ENCODE assay signal across 8 mouse cellular contexts in genomic region chr4:94557145-94557544, GRCm38 (mm10). TPM values are rescaled to one million over a fixed set of nuclear protein-coding genes. Genes with fewer than 3 reads are reported as not detected.
DNase-seq lines count a peak whose midpoint lies in the region; ATAC-seq and TF ChIP-seq lines count a peak whose summit lies in the region.

No protein-coding gene starts in this region.

- no peak overlapping the region for H3K27ac ChIP-seq in lung, embryonic 14.5 days (ENCODE audit: low read depth)
- H3K27ac ChIP-seq in embryonic facial prominence, embryonic 13.5 days: no peak overlapping the region
- no peak overlapping the region for H3K27ac ChIP-seq in hindbrain, embryonic 15.5 days (replicated peaks)
- no peak overlapping the region for H3K27ac ChIP-seq in midbrain, embryonic 16.5 days (ENCODE audit: low read length)

- peak overlapping the region; percentile 94 for H3K4me3 ChIP-seq in lung, embryonic 14.5 days (ENCODE audit: low read depth, low read length)
- H3K4me3 ChIP-seq in embryonic facial prominence, embryonic 13.5 days: peak overlapping the region; percentile 94
- peak overlapping the region; percentile 83 for H3K4me3 ChIP-seq in hindbrain, embryonic 15.5 days
- no peak overlapping the region; the same call in 1 of the 2 replicates for H3K4me3 ChIP-seq in midbrain, embryonic 16.5 days (ENCODE audit: low read depth, low read length)

- intact Hi-C loops in gastrocnemius, postnatal 14 days (cut with DNase I; ENCODE audit: low total_unique reads): no loop called here

- no peaks in the 10 kb centered on the region for H3K4me1 ChIP-seq in lung, embryonic 14.5 days (ENCODE audit: insufficient read depth)
- H3K4me1 ChIP-seq in embryonic facial prominence, embryonic 13.5 days: peaks cover 6% of the 10 kb centered on the region
- H3K4me1 ChIP-seq in hindbrain, embryonic 15.5 days (replicated peaks): peaks cover 15% of the 10 kb centered on the region
- peaks cover 16% of the 10 kb centered on the region for H3K4me1 ChIP-seq in midbrain, embryonic 16.5 days (ENCODE audit: control insufficient read depth, insufficient read depth, low read length)

- no peaks in the 10 kb centered on the region for H3K36me3 ChIP-seq in lung, embryonic 14.5 days (ENCODE audit: insufficient read depth)
- H3K36me3 ChIP-seq in embryonic facial prominence, embryonic 13.5 days: no peaks in the 10 kb centered on the region
- H3K36me3 ChIP-seq in hindbrain, embryonic 15.5 days: no peaks in the 10 kb centered on the region
- no peaks in the 10 kb centered on the region for H3K36me3 ChIP-seq in midbrain, embryonic 16.5 days (ENCODE audit: control insufficient read depth, insufficient read depth, low read length)

- no peaks in the 10 kb centered on the region for H3K27me3 ChIP-seq in lung, embryonic 14.5 days (ENCODE audit: insufficient read depth, low read length)
- H3K27me3 ChIP-seq in embryonic facial prominence, embryonic 13.5 days: no peaks in the 10 kb centered on the region
- H3K27me3 ChIP-seq in hindbrain, embryonic 15.5 days: no peaks in the 10 kb centered on the region
- H3K27me3 ChIP-seq in midbrain, embryonic 16.5 days (ENCODE audit: control insufficient read depth, insufficient read depth, low read depth, low read length): no peaks in the 10 kb centered on the region

- DNase-seq in lung, embryonic 14.5 days: peak; percentile 7
- DNase-seq in lung, postnatal 4 days: no peak
- DNase-seq in layer of hippocampus, adult 9-10 months (ENCODE audit: low spot score): no peak
- DNase-seq in gastrocnemius, postnatal 14 days: no peak

- WGBS in lung, embryonic 14.5 days: 77% methylated on average over 7 of the region's 7 CpGs
- WGBS in embryonic facial prominence, embryonic 13.5 days: 71% methylated on average over 7 of the region's 7 CpGs
- 74% methylated on average over 7 of the region's 7 CpGs for WGBS in hindbrain, embryonic 15.5 days
- 78% methylated on average over 7 of the region's 7 CpGs for WGBS in midbrain, embryonic 16.5 days

- no peaks in the 10 kb centered on the region for H3K9me3 ChIP-seq in lung, embryonic 14.5 days (ENCODE audit: low read depth, low read length)
- no peaks in the 10 kb centered on the region for H3K9me3 ChIP-seq in embryonic facial prominence, embryonic 13.5 days
- no peaks in the 10 kb centered on the region for H3K9me3 ChIP-seq in hindbrain, embryonic 15.5 days
- no peaks in the 10 kb centered on the region for H3K9me3 ChIP-seq in midbrain, embryonic 16.5 days (replicated peaks; ENCODE audit: control insufficient read depth, low read length, poor library complexity, severe bottlenecking)

- TF ChIP-seq CTCF in lung, embryonic 14.5 days (IDR thresholded peaks at IDR 0.05; ENCODE audit: low read depth): no peak

- H3K4me2 ChIP-seq in lung, embryonic 14.5 days: peak overlapping the region; percentile 81
- H3K4me2 ChIP-seq in embryonic facial prominence, embryonic 13.5 days: peak overlapping the region; percentile 65
- H3K4me2 ChIP-seq in hindbrain, embryonic 15.5 days: peak overlapping the region; percentile 69
- peak overlapping the region; percentile 28; the same call in 1 of the 2 replicates for H3K4me2 ChIP-seq in midbrain, embryonic 16.5 days (ENCODE audit: low read length)

- no peak overlapping the region for H3K9ac ChIP-seq in lung, embryonic 14.5 days
- H3K9ac ChIP-seq in embryonic facial prominence, embryonic 13.5 days: no peak overlapping the region
- no peak overlapping the region for H3K9ac ChIP-seq in hindbrain, embryonic 15.5 days
- H3K9ac ChIP-seq in midbrain, embryonic 16.5 days (ENCODE audit: low read depth, low read length): no peak overlapping the region

- ATAC-seq in lung, embryonic 14.5 days (ENCODE audit: insufficient read depth): peak; percentile 5; the same call in 1 of the 2 replicates
- no peak for ATAC-seq in embryonic facial prominence, embryonic 13.5 days (ENCODE audit: insufficient number of reproducible peaks, insufficient read depth, low FRiP score, low TSS enrichment, low read depth)
- ATAC-seq in hindbrain, embryonic 15.5 days (ENCODE audit: low FRiP score, low read depth): peak; percentile 12; the same call in 1 of the 2 replicates
- ATAC-seq in midbrain, embryonic 16.5 days: peak; percentile 13; the same call in 1 of the 2 replicates
- no peak for ATAC-seq in megakaryocyte progenitor cell, adult 5-6 weeks (replicated peaks; ENCODE audit: poor library complexity)

RNA-seq across cellular contexts. Expression of gene Caap1, which starts 0.5 kb away (rescaled TPM):
- polyA plus RNA-seq in lung, embryonic 14.5 days (2014; fragmentation: Nextera tagmentation; extraction: Ambion mirVana): 21.8 and 22.2 TPM in 2 replicates
- polyA plus RNA-seq in embryonic facial prominence, embryonic 13.5 days (2015; fragmentation: Nextera tagmentation; extraction: Ambion mirVana): 23.7 and 25.6 TPM in 2 replicates
- polyA plus RNA-seq in hindbrain, embryonic 15.5 days (2015; fragmentation: Nextera tagmentation; extraction: Ambion mirVana): 14.8 and 16.0 TPM in 2 replicates
- 15.6 and 18.1 TPM in 2 replicates for polyA plus RNA-seq in midbrain, embryonic 16.5 days (2015; fragmentation: Nextera tagmentation; extraction: Ambion mirVana)
- total RNA-seq in megakaryocyte progenitor cell, adult 5-6 weeks (2015): 26.4 and 27.1 TPM in 2 replicates
- total RNA-seq in megakaryocyte progenitor cell, adult 5-6 weeks (2017): 16.6 and 23.1 TPM in 2 replicates
- 1 to 10 TPM; 2.6 to 2.7 TPM for total RNA-seq in gastrocnemius, postnatal 14 days (2021)

RNA-seq across cellular contexts. Expression of gene Gm10306, which starts 0.8 kb away (rescaled TPM):
- not detected in 2 replicates for polyA plus RNA-seq in lung, embryonic 14.5 days (2014; fragmentation: Nextera tagmentation; extraction: Ambion mirVana)
- polyA plus RNA-seq in embryonic facial prominence, embryonic 13.5 days (2015; fragmentation: Nextera tagmentation; extraction: Ambion mirVana): not detected in 2 replicates
- polyA plus RNA-seq in hindbrain, embryonic 15.5 days (2015; fragmentation: Nextera tagmentation; extraction: Ambion mirVana): not detected in 2 replicates
- 0.45 TPM in 1 of 2 replicates, not detected in the other for polyA plus RNA-seq in midbrain, embryonic 16.5 days (2015; fragmentation: Nextera tagmentation; extraction: Ambion mirVana)
- total RNA-seq in megakaryocyte progenitor cell, adult 5-6 weeks (2015): 0.42 TPM in 1 of 2 replicates, not detected in the other
- total RNA-seq in megakaryocyte progenitor cell, adult 5-6 weeks (2017): not detected in 2 replicates
- total RNA-seq in gastrocnemius, postnatal 14 days (2021): not detected

RNA-seq across cellular contexts. Expression of gene Plaa, which starts 45.9 kb away (rescaled TPM):
- 78.3 and 80.9 TPM in 2 replicates for polyA plus RNA-seq in lung, embryonic 14.5 days (2014; fragmentation: Nextera tagmentation; extraction: Ambion mirVana)
- 67.1 and 68.3 TPM in 2 replicates for polyA plus RNA-seq in embryonic facial prominence, embryonic 13.5 days (2015; fragmentation: Nextera tagmentation; extraction: Ambion mirVana)
- 67.2 and 70.2 TPM in 2 replicates for polyA plus RNA-seq in hindbrain, embryonic 15.5 days (2015; fragmentation: Nextera tagmentation; extraction: Ambion mirVana)
- 68.5 and 77.3 TPM in 2 replicates for polyA plus RNA-seq in midbrain, embryonic 16.5 days (2015; fragmentation: Nextera tagmentation; extraction: Ambion mirVana)
- total RNA-seq in megakaryocyte progenitor cell, adult 5-6 weeks (2015): 75.1 and 82.3 TPM in 2 replicates
- total RNA-seq in megakaryocyte progenitor cell, adult 5-6 weeks (2017): 102 and 109 TPM in 2 replicates
- total RNA-seq in gastrocnemius, postnatal 14 days (2021): 10 to 100 TPM; 32.7 to 38.9 TPM

RNA-seq across cellular contexts. Expression of gene Ift74, which starts 57.1 kb away (rescaled TPM):
- polyA plus RNA-seq in lung, embryonic 14.5 days (2014; fragmentation: Nextera tagmentation; extraction: Ambion mirVana): 33.1 and 34.1 TPM in 2 replicates
- 45.6 and 48.7 TPM in 2 replicates for polyA plus RNA-seq in embryonic facial prominence, embryonic 13.5 days (2015; fragmentation: Nextera tagmentation; extraction: Ambion mirVana)
- 21.7 and 23.3 TPM in 2 replicates for polyA plus RNA-seq in hindbrain, embryonic 15.5 days (2015; fragmentation: Nextera tagmentation; extraction: Ambion mirVana)
- 23.2 and 26.5 TPM in 2 replicates for polyA plus RNA-seq in midbrain, embryonic 16.5 days (2015; fragmentation: Nextera tagmentation; extraction: Ambion mirVana)
- 14.8 and 18.6 TPM in 2 replicates for total RNA-seq in megakaryocyte progenitor cell, adult 5-6 weeks (2015)
- total RNA-seq in megakaryocyte progenitor cell, adult 5-6 weeks (2017): 9.7 and 14.1 TPM in 2 replicates
- 1 to 10 TPM; 4.8 to 4.9 TPM for total RNA-seq in gastrocnemius, postnatal 14 days (2021)

Comparison
In these comparisons a context has a peak if more than half of its experiments do, and no peak if none do; other contexts are left out.
1. ATAC-seq: peak in lung, embryonic 14.5 days (single experiment), hindbrain, embryonic 15.5 days (single experiment) and midbrain, embryonic 16.5 days (single experiment); none in embryonic facial prominence, embryonic 13.5 days (single experiment) and megakaryocyte progenitor cell, adult 5-6 weeks (single experiment).
2. H3K4me2 ChIP-seq: peak in every context shown above with its lines; median percentile 81 in lung, embryonic 14.5 days; 69 in hindbrain, embryonic 15.5 days; 65 in embryonic facial prominence, embryonic 13.5 days; 28 in midbrain, embryonic 16.5 days.